ENCODE assay signal across 28 mouse cellular contexts in the genomic region with DNA sequence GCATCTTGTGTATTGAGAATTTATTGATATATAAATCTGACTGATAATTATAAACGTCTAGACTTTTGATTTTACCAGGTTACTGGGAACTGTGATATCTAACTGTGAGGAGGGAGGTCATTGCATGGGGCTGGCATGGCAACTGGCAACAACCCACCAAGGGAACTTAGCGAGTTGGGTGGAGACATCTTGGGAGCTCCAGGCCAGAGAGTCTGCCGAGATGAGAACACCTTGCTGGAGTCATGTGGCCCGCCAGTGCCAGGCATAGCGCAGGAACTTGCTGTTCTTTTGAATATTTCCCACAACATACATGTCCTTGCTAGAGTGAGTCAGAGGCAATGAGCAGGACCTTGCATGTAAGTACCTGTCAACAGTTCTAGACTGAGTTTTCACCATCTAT.
"Had no signal": no experiment of that assay in that cellular context is flagged by ENCODE, and none has a peak within 500 bp of the region (broad histone marks: within the 10 kb centered on the region; RNA-seq: fewer than 3 reads in every experiment).

No protein-coding gene starts in this region.

- H3K9me3 ChIP-seq: limb, embryonic 10.5 days; limb, embryonic 12.5 days; limb, embryonic 13.5 days; limb, embryonic 15.5 days; liver, embryonic 12.5 days; liver, embryonic 13.5 days; liver, embryonic 15.5 days; lung, embryonic 15.5 days; midbrain, embryonic 10.5 days; midbrain, embryonic 12.5 days; midbrain, embryonic 13.5 days; midbrain, embryonic 15.5 days; neural tube, embryonic 12.5 days had no signal

- H3K27ac ChIP-seq: limb, embryonic 10.5 days; limb, embryonic 12.5 days; limb, embryonic 13.5 days; limb, embryonic 15.5 days; liver, embryonic 12.5 days; liver, embryonic 13.5 days; liver, embryonic 14.5 days; liver, embryonic 15.5 days; lung, embryonic 15.5 days; macrophage; midbrain, embryonic 10.5 days; midbrain, embryonic 12.5 days; midbrain, embryonic 13.5 days; midbrain, embryonic 15.5 days; neural tube, embryonic 12.5 days had no signal

- H3K4me3 ChIP-seq: limb, embryonic 10.5 days; limb, embryonic 12.5 days; limb, embryonic 13.5 days; limb, embryonic 15.5 days; liver, embryonic 12.5 days; liver, embryonic 13.5 days; liver, embryonic 15.5 days; lung, embryonic 15.5 days; megakaryocyte, embryonic 14.5 days; midbrain, embryonic 10.5 days; midbrain, embryonic 12.5 days; midbrain, embryonic 13.5 days; midbrain, embryonic 15.5 days; myocyte; neural tube, embryonic 12.5 days had no signal

- H3K36me3 ChIP-seq: limb, embryonic 10.5 days; limb, embryonic 12.5 days; limb, embryonic 13.5 days; limb, embryonic 15.5 days; liver, embryonic 12.5 days; liver, embryonic 13.5 days; liver, embryonic 15.5 days; lung, embryonic 15.5 days; midbrain, embryonic 10.5 days; midbrain, embryonic 12.5 days; midbrain, embryonic 13.5 days; midbrain, embryonic 15.5 days; neural tube, embryonic 12.5 days had no signal

- DNase-seq: left cerebral cortex, postnatal 4 days; liver; liver, embryonic 13.5 days; liver, postnatal 0 days; lung, adult 18-20 months; lung, adult 2 months; lung, embryonic 14.5 days; lung, postnatal 10 days; lung, postnatal 14 days; lung, postnatal 36 days; lung, postnatal 4 days; midbrain, embryonic 14.5 days had no signal

- H3K27me3 ChIP-seq: limb, embryonic 12.5 days; limb, embryonic 13.5 days; limb, embryonic 15.5 days; liver, embryonic 12.5 days; liver, embryonic 13.5 days; liver, embryonic 15.5 days; lung, embryonic 15.5 days; megakaryocyte, embryonic 14.5 days; midbrain, embryonic 12.5 days; midbrain, embryonic 13.5 days; midbrain, embryonic 15.5 days; neural tube, embryonic 12.5 days had no signal

- H3K4me1 ChIP-seq: limb, embryonic 12.5 days; limb, embryonic 13.5 days; limb, embryonic 15.5 days; liver, embryonic 12.5 days; liver, embryonic 13.5 days; liver, embryonic 15.5 days; lung, embryonic 15.5 days; megakaryocyte, embryonic 14.5 days; midbrain, embryonic 10.5 days; midbrain, embryonic 12.5 days; midbrain, embryonic 13.5 days; midbrain, embryonic 15.5 days; neural tube, embryonic 12.5 days had no signal
